Comparison of ENCODE assay signal across 10 mouse cellular contexts in genomic region chr4:35224101-35224500, GRCm38 (mm10). TPM values are rescaled to one million over a fixed set of nuclear protein-coding genes. Genes with fewer than 3 reads are reported as not detected.
DNase-seq lines count a peak whose midpoint lies in the region; ATAC-seq and TF ChIP-seq lines count a peak whose summit lies in the region.
"Had no signal": no experiment of that assay in that cellular context is flagged by ENCODE, and none has a peak within 500 bp of the region (broad histone marks: within the 10 kb centered on the region; RNA-seq: fewer than 3 reads in every experiment).

No protein-coding gene starts in this region.

- 0 out of 2 replicates have a peak, but pooled peaks cover 4% of the 10 kb centered on the region for H3K27me3 ChIP-seq in hindbrain, embryonic 13.5 days
- H3K27me3 ChIP-seq in hindbrain, embryonic 16.5 days (replicated peaks; ENCODE audit: control insufficient read depth, insufficient read depth, low read length): no peaks in the 10 kb centered on the region
- no peaks in the 10 kb centered on the region for H3K27me3 ChIP-seq in limb, embryonic 14.5 days (ENCODE audit: control insufficient read depth, insufficient read depth, low read length)

- 90% methylated on average over 4 of the region's 4 CpGs for WGBS in hindbrain, embryonic 13.5 days
- WGBS in hindbrain, embryonic 16.5 days: 92% methylated on average over 4 of the region's 4 CpGs
- 85% methylated on average over 4 of the region's 4 CpGs for WGBS in limb, embryonic 14.5 days

- DNase-seq in 3134 (ENCODE audit: extremely low read depth, insufficient read length, low spot score) (peak; percentile 15), A20 (ENCODE audit: low read depth, low spot score) (peak; percentile 55)
- DNase-seq in limb, embryonic 14.5 days (ENCODE audit: low spot score): no peak
- no peak for DNase-seq in spleen, postnatal 14 days (ENCODE audit: low spot score in 2 of 2)
- DNase-seq in cerebellum, adult 8-10 months: no peak
- no peak for DNase-seq in kidney, postnatal 14 days
- DNase-seq: gastrocnemius, postnatal 10 days; thymus, adult 2 months had no signal

- H3K36me3 ChIP-seq in hindbrain, embryonic 13.5 days: no peaks in the 10 kb centered on the region
- H3K36me3 ChIP-seq in hindbrain, embryonic 16.5 days (ENCODE audit: control insufficient read depth, insufficient read depth, low read length): no peaks in the 10 kb centered on the region
- H3K36me3 ChIP-seq in limb, embryonic 14.5 days (ENCODE audit: control insufficient read depth, insufficient read depth, low read length): no peaks in the 10 kb centered on the region

- peak overlapping the region; percentile 78; the same call in 1 of the 2 replicates for H3K4me2 ChIP-seq in hindbrain, embryonic 13.5 days
- H3K4me2 ChIP-seq in hindbrain, embryonic 16.5 days (ENCODE audit: low read length): no peak overlapping the region
- H3K4me2 ChIP-seq in limb, embryonic 14.5 days (replicated peaks; ENCODE audit: low read depth, low read length, severe bottlenecking): peak overlapping the region; percentile 65

- no peaks in the 10 kb centered on the region for H3K9me3 ChIP-seq in hindbrain, embryonic 13.5 days
- no peaks in the 10 kb centered on the region for H3K9me3 ChIP-seq in hindbrain, embryonic 16.5 days (ENCODE audit: control insufficient read depth, low read length)
- H3K9me3 ChIP-seq in limb, embryonic 14.5 days (ENCODE audit: control insufficient read depth, low read length): no peaks in the 10 kb centered on the region

- no peak overlapping the region for H3K27ac ChIP-seq in hindbrain, embryonic 13.5 days
- H3K27ac ChIP-seq in hindbrain, embryonic 16.5 days (ENCODE audit: low read depth, low read length): no peak overlapping the region
- H3K27ac ChIP-seq in limb, embryonic 14.5 days (replicated peaks; ENCODE audit: low read depth, low read length): no peak overlapping the region

- peaks cover 10% of the 10 kb centered on the region for H3K4me1 ChIP-seq in hindbrain, embryonic 13.5 days (replicated peaks)
- H3K4me1 ChIP-seq in hindbrain, embryonic 16.5 days (ENCODE audit: control insufficient read depth, insufficient read depth, low read depth, low read length): peaks cover 2% of the 10 kb centered on the region; the same call in 1 of the 2 replicates
- H3K4me1 ChIP-seq in limb, embryonic 14.5 days (ENCODE audit: control insufficient read depth, insufficient read depth, low read length): 0 out of 2 replicates have a peak, but pooled peaks cover 3% of the 10 kb centered on the region

- TF ChIP-seq POLR2A in limb, embryonic 14.5 days (IDR thresholded peaks at IDR 0.05; ENCODE audit: borderline replicate concordance, extremely low read depth, insufficient read depth, insufficient read length): no peak

- no peak overlapping the region for H3K9ac ChIP-seq in hindbrain, embryonic 13.5 days
- H3K9ac ChIP-seq in hindbrain, embryonic 16.5 days (ENCODE audit: low read depth, low read length): no peak overlapping the region
- H3K9ac ChIP-seq in limb, embryonic 14.5 days (ENCODE audit: low read depth, low read length, severe bottlenecking): no peak overlapping the region

- no peak for ATAC-seq in hindbrain, embryonic 13.5 days (ENCODE audit: low FRiP score)
- ATAC-seq in hindbrain, embryonic 16.5 days: no peak
- no peak for ATAC-seq in limb, embryonic 14.5 days (ENCODE audit: low FRiP score, low read depth)

- H3K4me3 ChIP-seq in hindbrain, embryonic 13.5 days: no peak overlapping the region
- no peak overlapping the region for H3K4me3 ChIP-seq in hindbrain, embryonic 16.5 days (ENCODE audit: low read length)
- H3K4me3 ChIP-seq in limb, embryonic 14.5 days (replicated peaks; ENCODE audit: low read length): 0 out of 2 replicates have a peak overlapping the region, but pooled peaks have one; percentile 83

RNA-seq across cellular contexts. Expression of gene C9orf72, which starts 1.9 kb away (rescaled TPM):
- polyA plus RNA-seq in hindbrain, embryonic 13.5 days (2015; fragmentation: Nextera tagmentation; extraction: Ambion mirVana): 41.1 and 42.3 TPM in 2 replicates
- polyA plus RNA-seq in hindbrain, embryonic 16.5 days (2015; fragmentation: Nextera tagmentation; extraction: Ambion mirVana): 42.6 and 46.6 TPM in 2 replicates
- polyA plus RNA-seq in limb, embryonic 14.5 days (2012; rRNA removed): 12.7 and 13.3 TPM in 2 replicates
- polyA plus RNA-seq in limb, embryonic 14.5 days (2014; fragmentation: Nextera tagmentation; extraction: Ambion mirVana): 11.4 and 14.0 TPM in 2 replicates

Comparison
In these comparisons a context has a peak if more than half of its experiments do, and no peak if none do; other contexts are left out.
1. DNase-seq: peak in 3134 (single experiment) and A20 (single experiment); none in limb, embryonic 14.5 days (single experiment), spleen, postnatal 14 days (0 of 2), cerebellum, adult 8-10 months (single experiment) and kidney, postnatal 14 days (single experiment).